Mouse (Mus musculus) forebrain, embryonic 15.5 days (tissue): ENCODE results near the gene Ube2z. TPM values are rescaled to one million over a fixed set of nuclear protein-coding genes. Genes with fewer than 3 reads are reported as not detected.
"Not testable (repeated sequence)": the region's sequence is repeated elsewhere in the genome, so short reads cannot be mapped to it uniquely, and the experiment has no call there.

ENCODE experiments used
- ATAC-seq: fragments of 200-750 bp; cut with Nextera tagmentation; replicated peaks from 2 replicates; pipeline ENCODE4 v1.8.0; 2017; ENCODE audit warnings: mild to moderate bottlenecking, moderate TSS enrichment, moderate library complexity
- H3K27ac ChIP-seq: fragments of 300-500 bp; sonication (generic); replicated peaks from 2 replicates; pipeline ENCODE4 v1.5.1; 2015; ENCODE audit warnings: mild to moderate bottlenecking, inconsistent platforms
- H3K27me3 ChIP-seq: fragments of 300-500 bp; sonication (generic); 2 replicates; pipeline ENCODE4 v1.6.1; 2015; ENCODE audit warnings: inconsistent platforms
- H3K36me3 ChIP-seq: fragments of 300-500 bp; sonication (generic); 2 replicates; pipeline ENCODE4 v1.6.1; 2015; ENCODE audit warnings: mild to moderate bottlenecking, inconsistent platforms
- H3K4me1 ChIP-seq: fragments of 300-500 bp; sonication (generic); 2 replicates; pipeline ENCODE4 v1.6.1; 2015; ENCODE audit warnings: inconsistent platforms
- H3K4me2 ChIP-seq: fragments of 300-500 bp; sonication (generic); replicated peaks from 2 replicates; pipeline ENCODE4 v1.6.1; 2015; ENCODE audit warnings: mild to moderate bottlenecking, inconsistent platforms
- H3K4me3 ChIP-seq: fragments of 300-500 bp; sonication (generic); 2 replicates; pipeline ENCODE4 v1.5.1; 2015; ENCODE audit warnings: mild to moderate bottlenecking, inconsistent platforms
- H3K9ac ChIP-seq: fragments of 300-500 bp; sonication (generic); replicated peaks from 2 replicates; pipeline ENCODE4 v1.6.1; 2015; ENCODE audit warnings: mild to moderate bottlenecking, inconsistent platforms
- H3K9me3 ChIP-seq: fragments of 300-500 bp; sonication (generic); 2 replicates; pipeline ENCODE4 v1.6.1; 2016; ENCODE audit warnings: inconsistent platforms
- WGBS: fragments of 180-500 bp; shearing (Covaris S2); methylation state at CpG from one replicate; pipeline ENCODE4 v1.1.7; 2015; ENCODE audit warnings: mixed read lengths; 5-methylcytosine and 5-hydroxymethylcytosine counted together
- polyA plus RNA-seq: library from polyadenylated mRNA; unstranded; fragments of >200 nt; fragmentation: Nextera tagmentation; extraction: Ambion mirVana; gene quantifications from 2 replicates; pipeline ENCODE4 v1.2.1, GENCODE M21; 2015

Gene Ube2z
- polyA plus RNA-seq, result 35.1 and 37.2 TPM in 2 replicates

DNA sequence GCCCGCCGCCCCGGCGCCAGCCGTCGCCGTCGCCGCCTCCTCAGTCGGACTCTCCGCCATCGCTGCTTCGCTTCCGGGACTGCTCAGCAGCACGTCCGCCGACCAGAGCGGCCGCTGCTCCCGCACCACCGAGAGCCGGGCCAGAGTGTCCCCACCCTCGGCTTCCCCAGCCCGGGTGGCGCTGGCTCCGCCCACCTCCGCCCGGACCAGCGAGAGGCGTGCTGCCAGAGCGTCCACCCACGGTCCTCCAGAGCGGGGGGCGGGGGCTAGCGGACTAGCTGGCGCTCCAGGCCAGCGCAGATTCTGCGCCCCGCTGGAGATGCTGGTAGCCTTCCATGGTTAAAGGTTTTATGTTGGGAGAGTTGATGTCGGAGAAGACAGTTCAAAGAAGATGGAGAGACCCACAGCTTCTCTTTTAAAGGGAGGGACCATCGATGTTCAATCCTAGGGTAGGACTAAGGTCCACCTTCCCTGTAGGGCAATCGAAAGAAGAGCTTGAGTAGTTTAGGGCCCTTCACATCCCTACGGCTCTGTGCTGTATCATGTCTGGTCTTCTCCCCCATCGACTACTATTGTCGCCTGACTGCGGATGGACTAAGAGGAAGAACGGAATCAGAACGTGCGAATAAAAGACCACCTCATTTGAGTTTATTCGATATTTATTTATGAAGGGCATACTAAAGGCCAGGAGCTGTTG, at the start of gene Ube2z:
Ube2z (minus strand) TSS at position 174 of the 697 bp plus-strand sequence.
- Histone ChIP-seq H3K9ac (peak within 1 kb of the TSS; percentile 96), H3K4me3 (peak within 1 kb of the TSS; percentile 88), H3K36me3 (peaks cover 10% of the 10 kb centered on the region), H3K9me3 (no peaks in the 10 kb centered on the region), H3K27me3 (no peaks in the 10 kb centered on the region), H3K4me1 (peaks cover 28% of the 10 kb centered on the region), H3K4me2 (peak within 1 kb of the TSS; percentile 92), H3K27ac (peak within 1 kb of the TSS; percentile 84)
- 4% methylated on average over 50 of the region's 50 CpGs for WGBS
- peak; percentile 99 for ATAC-seq

DNA sequence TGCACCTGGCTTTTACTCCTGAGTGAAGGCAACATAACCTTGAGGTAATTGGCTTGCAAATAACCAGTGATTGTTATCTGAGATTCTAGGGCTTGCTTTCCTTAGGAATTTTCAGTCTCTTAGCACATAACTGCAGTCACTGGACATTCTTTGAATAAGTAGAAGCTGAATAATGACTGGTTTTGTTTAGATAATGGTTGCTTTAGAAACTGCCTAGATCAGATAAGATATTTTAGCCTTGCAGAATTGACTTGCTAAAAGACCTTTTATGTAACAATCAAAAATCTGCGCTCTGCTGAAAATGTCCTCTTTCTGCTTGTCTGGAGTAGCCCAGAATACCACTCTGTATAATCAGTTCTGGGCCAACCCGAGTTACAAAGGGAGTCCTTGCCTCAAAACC, 48.9 kb upstream of the Ube2z start:
- no peaks in the 10 kb centered on the region for H3K36me3 ChIP-seq
- no peak overlapping the region for H3K27ac ChIP-seq
- WGBS, result 65% methylated on average over 2 of the region's 2 CpGs
- H3K4me1 ChIP-seq, result no peaks in the 10 kb centered on the region
- H3K27me3 ChIP-seq, result no peaks in the 10 kb centered on the region; the same call in 1 of the 2 replicates
- H3K9me3 ChIP-seq, result no peaks in the 10 kb centered on the region
- no peak overlapping the region for H3K9ac ChIP-seq
- H3K4me3 ChIP-seq, result no peak overlapping the region
- no peak overlapping the region for H3K4me2 ChIP-seq
- no peak for ATAC-seq

DNA sequence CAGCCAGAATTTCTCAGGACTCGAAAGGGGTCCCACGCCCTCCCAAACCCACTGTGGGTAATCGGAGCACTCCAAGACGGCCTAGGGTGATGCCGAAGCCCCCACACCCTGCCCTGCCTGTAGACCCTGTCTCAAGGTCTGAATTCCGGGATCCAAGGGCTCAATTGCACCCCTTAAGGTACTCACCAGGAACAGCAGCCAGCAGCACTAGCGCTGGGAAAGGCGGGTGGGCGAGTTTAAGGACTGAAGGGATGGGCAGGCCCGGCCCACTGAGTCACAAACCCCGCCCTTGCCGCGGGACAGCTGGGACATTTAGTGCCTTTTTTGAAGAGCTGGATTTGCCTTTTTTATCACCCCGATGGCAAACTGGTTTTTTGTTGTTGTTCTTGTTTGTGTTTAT, 46.6 kb upstream of the Ube2z start, which contains the start of gene Calcoco2:
Calcoco2 (minus strand) TSS at position 214 of the 400 bp plus-strand sequence.
- Histone ChIP-seq H3K27ac (no peak within 1 kb of the TSS), H3K4me2 (no peak within 1 kb of the TSS), H3K36me3 (no peaks in the 10 kb centered on the region), H3K27me3 (no peaks in the 10 kb centered on the region; the same call in 1 of the 2 replicates), H3K4me1 (no peaks in the 10 kb centered on the region), H3K9ac (no peak within 1 kb of the TSS), H3K4me3 (no peak within 1 kb of the TSS), H3K9me3 (no peaks in the 10 kb centered on the region)
- 43% methylated on average over 14 of the region's 14 CpGs for WGBS
- ATAC-seq, result no peak

DNA sequence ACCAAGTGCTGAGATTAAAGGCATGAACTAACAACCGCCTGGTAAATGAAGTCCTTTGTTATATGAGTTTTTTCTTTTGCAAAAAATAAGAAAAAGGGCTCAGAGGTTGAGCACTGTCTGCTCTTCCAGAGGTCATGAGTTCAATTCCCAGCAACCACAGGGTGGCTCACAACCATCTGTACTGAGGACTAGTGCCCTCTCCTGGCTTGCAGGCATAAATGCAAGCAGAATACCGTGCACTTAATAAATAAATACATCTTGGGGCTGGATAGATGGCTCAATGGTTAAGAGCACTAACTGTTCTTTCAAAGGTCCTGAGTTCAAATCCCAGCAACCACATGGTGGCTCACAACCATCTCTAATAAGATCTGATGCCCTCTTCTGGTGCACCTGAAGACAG, 45.8 kb upstream of the Ube2z start:
- not testable (repeated sequence) for H3K4me3 ChIP-seq, ATAC-seq, H3K27ac ChIP-seq, H3K36me3 ChIP-seq, H3K4me2 ChIP-seq, H3K27me3 ChIP-seq, H3K9me3 ChIP-seq, H3K9ac ChIP-seq, H3K4me1 ChIP-seq
- 70% methylated on average over 2 of the region's 2 CpGs for WGBS

DNA sequence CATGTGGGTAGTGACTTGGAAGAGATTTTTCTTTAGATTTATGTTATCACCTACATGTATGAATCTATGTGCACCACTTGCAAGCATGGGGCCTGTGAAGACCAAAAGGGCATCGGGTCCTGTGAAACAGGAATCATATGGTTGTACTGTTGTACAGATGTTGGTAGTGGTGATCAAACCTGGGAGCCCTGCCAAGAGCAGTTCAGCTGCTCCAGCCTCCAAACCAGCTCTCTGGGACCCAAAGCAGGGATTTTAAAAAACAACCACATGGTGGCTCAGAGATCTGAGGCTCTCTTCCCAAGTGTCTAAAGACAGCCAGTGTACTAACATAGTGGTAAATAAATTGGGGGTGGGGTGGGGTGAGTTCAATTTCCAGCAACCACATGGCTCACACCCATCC, 43.2 kb upstream of the Ube2z start:
- H3K27me3 ChIP-seq, result no peaks in the 10 kb centered on the region; the same call in 1 of the 2 replicates

DNA sequence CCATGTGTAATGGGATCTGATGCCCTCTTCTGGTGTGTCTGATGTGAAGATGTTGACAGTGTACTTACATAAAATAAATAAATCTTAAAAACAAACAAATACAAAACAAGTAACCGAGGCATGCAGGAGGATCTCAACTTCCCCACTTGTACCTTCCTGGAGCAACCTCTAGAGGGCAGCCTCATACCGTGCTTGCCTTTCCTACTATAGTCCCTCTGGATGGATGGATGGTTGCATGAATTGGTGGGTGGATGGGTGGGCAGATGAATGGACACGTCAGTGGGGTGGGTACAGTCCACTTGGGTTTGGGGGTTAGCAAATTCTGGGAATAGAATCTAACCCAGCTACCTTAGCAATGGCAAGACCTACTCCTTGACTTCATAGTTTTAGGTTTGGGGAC, 28.2 kb upstream of the Ube2z start:
- no peaks in the 10 kb centered on the region for H3K9me3 ChIP-seq
- 10% methylated on average over 3 of the region's 3 CpGs for WGBS

More for the DNA sequence above, 43.2 kb upstream of the Ube2z start:
- ATAC-seq, result no peak
- no peak overlapping the region for H3K4me2 ChIP-seq
- H3K9me3 ChIP-seq, result no peaks in the 10 kb centered on the region
- 74% methylated on average over 1 of the region's 1 CpGs for WGBS
- no peaks in the 10 kb centered on the region for H3K36me3 ChIP-seq
- H3K9ac ChIP-seq, result no peak overlapping the region
- no peak overlapping the region for H3K4me3 ChIP-seq
- no peaks in the 10 kb centered on the region for H3K4me1 ChIP-seq
- H3K27ac ChIP-seq, result no peak overlapping the region

DNA sequence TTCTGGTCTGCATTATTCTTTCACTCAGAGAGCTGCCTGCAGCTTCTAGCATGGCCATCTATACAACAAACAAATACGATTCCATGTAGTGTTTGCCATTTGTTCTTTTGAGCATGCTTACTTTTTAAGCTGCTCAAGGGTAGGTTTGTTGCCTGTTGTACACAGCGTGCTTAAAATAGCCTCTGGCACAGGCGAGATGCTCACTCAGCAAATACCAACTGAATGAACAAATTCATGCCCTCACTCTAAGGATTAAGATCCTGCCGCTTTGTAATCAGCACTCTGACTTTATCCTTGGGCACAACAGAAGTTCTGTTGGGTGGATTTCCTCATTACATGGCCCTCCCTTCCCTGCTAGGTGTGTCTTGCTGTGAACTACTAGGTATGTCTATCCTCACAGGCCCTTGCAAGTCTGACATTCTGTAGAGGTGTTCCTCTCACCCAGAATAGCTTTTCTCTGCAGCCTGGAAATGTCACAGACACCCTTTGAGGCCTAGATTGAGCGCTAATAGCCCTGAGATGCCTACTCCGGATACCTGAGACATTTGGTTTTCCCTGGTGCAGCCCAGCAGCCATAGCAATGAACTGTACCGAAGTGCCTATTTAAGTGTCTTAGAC, 27.6 kb upstream of the Ube2z start:
- H3K4me1 ChIP-seq, result no peaks in the 10 kb centered on the region
- no peak overlapping the region for H3K4me3 ChIP-seq
- no peak for ATAC-seq
- no peak overlapping the region for H3K9ac ChIP-seq
- WGBS, result 43% methylated on average over 7 of the region's 7 CpGs
- 0 out of 2 replicates have a peak, but pooled peaks cover 4% of the 10 kb centered on the region for H3K27me3 ChIP-seq
- H3K4me2 ChIP-seq, result no peak overlapping the region
- no peaks in the 10 kb centered on the region for H3K36me3 ChIP-seq
- H3K9me3 ChIP-seq, result no peaks in the 10 kb centered on the region
- H3K27ac ChIP-seq, result no peak overlapping the region

More for the DNA sequence above, 28.2 kb upstream of the Ube2z start:
- ATAC-seq, result no peak
- Histone ChIP-seq H3K9ac (no peak overlapping the region), H3K4me3 (no peak overlapping the region), H3K27ac (no peak overlapping the region), H3K36me3 (no peaks in the 10 kb centered on the region), H3K4me1 (no peaks in the 10 kb centered on the region), H3K4me2 (no peak overlapping the region), H3K27me3 (0 out of 2 replicates have a peak, but pooled peaks cover 4% of the 10 kb centered on the region)

DNA sequence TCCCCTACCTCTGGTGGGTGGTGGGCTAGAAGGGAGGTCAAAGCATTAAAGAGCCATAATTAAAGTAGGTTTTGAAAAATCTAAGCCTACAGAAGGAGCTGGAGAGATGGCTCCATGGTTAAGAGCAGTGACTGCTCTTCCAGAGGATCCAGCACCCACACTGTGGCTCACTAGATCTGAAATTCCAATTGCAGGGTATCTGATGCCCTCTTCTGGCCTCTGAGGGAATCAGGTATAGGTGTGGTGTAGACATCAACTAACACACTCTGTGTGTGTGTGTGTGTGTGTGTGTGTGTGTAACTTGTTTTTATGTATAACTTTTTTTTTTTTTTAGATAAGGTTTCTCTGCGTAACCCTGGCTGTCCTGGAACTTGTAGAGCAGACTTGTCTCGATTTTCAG, 25.9 kb upstream of the Ube2z start:
- H3K27ac ChIP-seq, result no peak overlapping the region

DNA sequence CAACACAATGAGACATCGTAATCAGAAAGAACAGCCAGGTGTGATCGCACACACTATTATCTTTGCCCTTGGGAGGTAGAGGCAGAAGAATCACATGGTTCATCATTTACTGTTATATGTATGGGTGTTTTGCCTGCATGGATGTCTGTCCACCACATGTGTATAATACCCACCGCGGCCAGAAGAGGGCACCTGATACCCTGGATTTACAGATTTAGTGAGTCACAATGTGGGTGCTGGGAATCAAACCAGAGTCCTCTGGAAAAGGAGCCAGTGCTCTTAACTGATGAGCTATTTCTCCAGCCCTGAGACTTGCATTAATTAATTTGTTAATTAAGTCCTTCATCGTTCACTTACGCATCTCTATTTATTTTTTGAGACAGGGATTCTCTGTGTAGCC, 22.8 kb upstream of the Ube2z start:
- 90% methylated on average over 6 of the region's 6 CpGs for WGBS
- Histone ChIP-seq H3K4me1 (no peaks in the 10 kb centered on the region), H3K4me3 (no peak overlapping the region), H3K36me3 (no peaks in the 10 kb centered on the region), H3K27ac (no peak overlapping the region), H3K4me2 (no peak overlapping the region), H3K27me3 (0 out of 2 replicates have a peak, but pooled peaks cover 3% of the 10 kb centered on the region), H3K9me3 (no peaks in the 10 kb centered on the region), H3K9ac (no peak overlapping the region)
- no peak for ATAC-seq

More for the DNA sequence above, 25.9 kb upstream of the Ube2z start:
- 0 out of 2 replicates have a peak, but pooled peaks cover 4% of the 10 kb centered on the region for H3K27me3 ChIP-seq
- no peaks in the 10 kb centered on the region for H3K36me3 ChIP-seq
- no peak for ATAC-seq
- no peaks in the 10 kb centered on the region for H3K9me3 ChIP-seq
- H3K4me3 ChIP-seq, result no peak overlapping the region
- WGBS, result 70% methylated on average over 2 of the region's 2 CpGs
- H3K9ac ChIP-seq, result no peak overlapping the region
- no peaks in the 10 kb centered on the region for H3K4me1 ChIP-seq
- H3K4me2 ChIP-seq, result no peak overlapping the region

DNA sequence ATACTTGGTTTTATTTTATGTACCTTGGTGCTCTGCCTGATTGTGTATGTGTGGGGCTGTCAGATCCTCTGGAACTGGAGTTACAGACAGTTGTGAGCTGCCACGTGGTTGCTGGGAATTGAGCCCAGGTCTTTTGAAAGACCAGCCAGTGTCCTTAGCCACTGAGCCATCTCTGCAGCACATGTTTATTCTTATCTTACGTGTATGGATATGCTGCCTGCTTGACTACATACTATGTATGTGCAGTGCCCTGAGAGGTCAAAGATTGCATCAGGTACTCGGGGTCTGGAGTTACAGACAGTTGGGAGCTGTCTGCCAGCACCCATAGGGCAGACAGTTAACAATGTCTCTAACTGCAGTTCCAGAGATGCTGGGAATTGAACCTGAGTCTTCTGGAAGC, 17.5 kb upstream of the Ube2z start:
- ATAC-seq, result no peak
- Histone ChIP-seq H3K9me3 (no peaks in the 10 kb centered on the region), H3K4me2 (no peak overlapping the region), H3K27ac (no peak overlapping the region), H3K36me3 (no peaks in the 10 kb centered on the region), H3K9ac (no peak overlapping the region), H3K4me1 (no peaks in the 10 kb centered on the region), H3K4me3 (no peak overlapping the region), H3K27me3 (no peaks in the 10 kb centered on the region)
- WGBS, result 75% methylated on average over 3 of the region's 3 CpGs

DNA sequence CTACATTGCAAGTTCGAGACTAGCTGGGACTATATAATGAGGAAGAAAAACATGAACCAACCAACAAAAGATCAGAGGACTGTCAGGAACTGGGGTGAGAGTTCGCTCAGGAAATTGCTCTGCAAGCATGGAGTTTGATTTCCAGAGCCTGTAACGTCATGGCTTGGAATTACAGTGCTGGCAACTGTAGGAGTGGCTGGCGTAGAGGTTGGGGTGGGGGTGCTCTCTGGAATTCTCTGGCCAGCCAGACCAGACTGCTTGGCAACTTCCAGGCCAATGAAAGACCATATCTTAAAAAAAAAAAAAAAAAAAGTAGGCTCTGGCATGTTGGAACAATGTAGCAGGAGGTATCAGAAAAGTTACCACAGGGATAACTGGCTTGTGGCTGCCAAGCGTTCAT, 15.5 kb upstream of the Ube2z start:
- 79% methylated on average over 5 of the region's 5 CpGs for WGBS
- Histone ChIP-seq H3K36me3 (no peaks in the 10 kb centered on the region), H3K27ac (no peak overlapping the region), H3K4me1 (peaks cover 4% of the 10 kb centered on the region; the same call in 1 of the 2 replicates), H3K27me3 (no peaks in the 10 kb centered on the region), H3K4me3 (no peak overlapping the region), H3K9ac (no peak overlapping the region), H3K4me2 (no peak overlapping the region), H3K9me3 (no peaks in the 10 kb centered on the region)
- ATAC-seq, result no peak

DNA sequence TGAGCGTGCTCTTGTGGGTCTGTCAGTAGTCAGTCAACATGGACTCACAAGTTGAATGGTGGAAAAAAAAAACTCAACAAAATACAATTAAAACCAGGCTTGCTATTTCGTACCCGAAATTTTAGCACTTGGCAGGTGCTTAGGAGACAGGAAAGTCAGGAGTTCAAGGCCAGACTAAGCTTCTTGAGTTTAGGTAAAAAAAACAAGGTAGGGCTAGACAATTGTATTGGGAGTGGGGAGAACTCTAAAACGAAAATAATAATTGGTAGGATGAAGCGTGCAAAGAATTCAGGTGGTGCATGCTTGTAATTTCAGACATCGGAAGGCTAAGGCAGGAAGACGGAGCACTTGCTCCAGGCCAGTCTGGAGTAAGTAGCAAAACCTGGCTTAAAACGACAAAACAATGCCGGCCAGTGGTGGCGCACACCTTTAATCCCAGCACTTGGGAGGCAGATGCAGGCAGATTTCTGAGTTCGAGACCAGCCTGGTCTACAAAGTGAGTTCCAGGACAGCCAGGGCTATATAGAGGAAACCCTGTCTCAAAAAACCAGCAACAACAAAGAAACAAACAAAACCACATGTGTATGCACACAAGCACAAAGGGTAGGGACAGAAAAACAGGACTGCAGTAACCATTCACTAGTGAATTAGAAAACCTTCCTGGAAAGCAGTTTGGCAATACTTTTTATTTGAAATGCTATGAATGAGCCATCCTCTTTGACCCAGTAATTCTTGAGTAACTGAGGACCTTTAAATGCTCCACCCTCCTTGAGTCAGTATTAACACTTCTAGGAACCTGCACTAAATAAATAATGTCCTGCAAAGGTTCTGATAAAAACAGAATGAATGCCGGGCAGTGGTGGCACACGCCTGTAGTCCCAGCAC, 11.3 kb upstream of the Ube2z start:
- no peak for ATAC-seq
- peak overlapping the region; percentile 87 for H3K27ac ChIP-seq
- peak overlapping the region; percentile 68 for H3K4me3 ChIP-seq
- H3K9me3 ChIP-seq, result no peaks in the 10 kb centered on the region
- peak overlapping the region; percentile 49 for H3K4me2 ChIP-seq
- WGBS, result 68% methylated on average over 13 of the region's 13 CpGs
- no peaks in the 10 kb centered on the region for H3K27me3 ChIP-seq
- peak overlapping the region; percentile 39 for H3K9ac ChIP-seq
- peaks cover 21% of the 10 kb centered on the region for H3K4me1 ChIP-seq
- H3K36me3 ChIP-seq, result peaks cover 6% of the 10 kb centered on the region
